Mouse (Mus musculus) kidney, postnatal 10 days (tissue): ENCODE results near the gene Wbp2.
"Not testable (repeated sequence)": the region's sequence is repeated elsewhere in the genome, so short reads cannot be mapped to it uniquely, and the experiment has no call there.

Experiments
- DNase-seq: peaks from one replicate; pipeline ENCODE4 v3.0.0; 2021; ENCODE audit warnings: mixed read lengths

Wbp2 gene

DNA sequence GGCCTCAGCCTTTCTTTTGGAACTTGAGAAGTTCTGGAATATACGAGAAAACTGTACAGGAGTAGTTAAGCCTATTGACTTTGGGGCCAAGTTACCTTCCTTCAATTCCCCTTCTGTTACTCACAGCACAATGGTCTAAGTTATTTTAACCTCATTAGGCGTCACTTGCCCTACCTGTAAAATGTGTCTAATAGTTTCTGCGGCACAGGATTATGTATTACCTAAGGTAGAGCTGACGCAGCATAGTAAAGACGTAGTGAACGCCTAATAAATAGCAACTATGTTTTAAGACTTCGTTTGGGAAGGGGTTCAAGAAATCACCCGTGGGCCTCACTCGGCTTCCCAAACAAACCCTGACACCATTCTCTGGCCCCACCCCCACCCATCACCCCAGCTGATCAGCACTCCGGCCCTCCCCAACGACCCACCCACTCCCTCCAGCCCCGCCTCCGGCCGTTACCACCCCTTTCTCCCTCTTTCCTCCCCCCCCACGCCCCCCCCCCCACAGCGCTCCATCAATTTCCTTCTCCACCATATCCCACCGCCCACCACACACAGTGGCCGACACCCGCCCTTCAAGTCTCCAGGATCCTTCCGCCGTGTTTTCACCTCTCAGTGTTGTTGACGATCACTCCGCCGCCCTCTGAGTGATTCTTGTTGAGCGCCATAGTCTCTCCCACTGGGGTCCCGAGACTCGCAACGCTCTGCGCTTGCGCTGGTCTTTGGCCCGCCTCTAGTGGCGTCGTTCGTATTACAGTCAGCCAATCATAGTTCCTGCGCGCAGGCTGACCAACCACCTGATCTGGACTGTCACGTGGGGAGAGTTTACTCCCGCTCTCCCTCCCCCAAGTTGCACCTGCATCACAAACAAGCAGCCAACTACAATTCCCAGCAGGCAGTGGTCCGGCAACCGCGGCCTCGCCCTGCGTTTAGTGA lies at the start of gene Wbp2:
TSS of gene Wbp2 (minus strand) at position 738 of the 936 bp plus-strand sequence.
- peak; percentile 98 for DNase-seq

DNA sequence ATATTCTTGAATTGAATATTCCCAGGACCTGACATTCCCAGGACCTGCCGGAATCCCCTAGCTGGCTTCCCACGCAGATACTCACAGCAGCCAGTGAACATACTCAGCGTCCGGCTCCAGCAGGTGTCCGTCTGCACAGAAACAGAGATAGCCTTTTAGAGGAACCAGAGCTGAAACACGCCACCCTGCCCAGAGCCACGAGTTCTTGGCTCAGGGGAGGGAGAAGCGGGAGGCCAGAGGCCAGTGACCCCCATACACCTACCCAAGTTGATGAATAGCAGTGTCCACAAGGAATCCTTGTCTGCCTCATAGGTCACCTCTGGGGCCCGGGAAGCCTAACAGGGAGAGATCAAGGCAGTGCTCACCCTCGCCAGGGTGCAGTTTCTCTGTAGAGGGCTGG lies 47.4 kb upstream of the Wbp2 start:
- DNase-seq: no peak

DNA sequence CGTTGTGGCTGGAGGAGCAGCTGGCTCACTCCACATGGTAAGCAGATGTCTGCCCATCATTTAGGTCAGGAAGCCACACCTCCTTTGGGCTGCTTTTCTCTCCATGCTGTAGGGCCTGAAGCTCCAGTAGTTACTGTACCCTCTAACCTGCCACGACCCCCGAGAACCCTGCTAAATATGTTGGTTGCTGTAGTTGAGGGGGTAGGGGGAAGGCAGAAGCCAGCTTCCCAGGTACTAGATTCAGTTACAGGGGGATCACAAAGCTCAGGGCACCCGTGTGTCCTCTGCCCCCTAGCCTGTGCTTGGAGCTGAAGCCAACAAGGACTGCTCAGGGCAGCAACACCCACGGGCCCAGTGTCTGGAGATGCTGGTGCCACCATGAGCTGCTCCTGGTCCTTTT lies 46.7 kb upstream of the Wbp2 start:
- DNase-seq: no peak

DNA sequence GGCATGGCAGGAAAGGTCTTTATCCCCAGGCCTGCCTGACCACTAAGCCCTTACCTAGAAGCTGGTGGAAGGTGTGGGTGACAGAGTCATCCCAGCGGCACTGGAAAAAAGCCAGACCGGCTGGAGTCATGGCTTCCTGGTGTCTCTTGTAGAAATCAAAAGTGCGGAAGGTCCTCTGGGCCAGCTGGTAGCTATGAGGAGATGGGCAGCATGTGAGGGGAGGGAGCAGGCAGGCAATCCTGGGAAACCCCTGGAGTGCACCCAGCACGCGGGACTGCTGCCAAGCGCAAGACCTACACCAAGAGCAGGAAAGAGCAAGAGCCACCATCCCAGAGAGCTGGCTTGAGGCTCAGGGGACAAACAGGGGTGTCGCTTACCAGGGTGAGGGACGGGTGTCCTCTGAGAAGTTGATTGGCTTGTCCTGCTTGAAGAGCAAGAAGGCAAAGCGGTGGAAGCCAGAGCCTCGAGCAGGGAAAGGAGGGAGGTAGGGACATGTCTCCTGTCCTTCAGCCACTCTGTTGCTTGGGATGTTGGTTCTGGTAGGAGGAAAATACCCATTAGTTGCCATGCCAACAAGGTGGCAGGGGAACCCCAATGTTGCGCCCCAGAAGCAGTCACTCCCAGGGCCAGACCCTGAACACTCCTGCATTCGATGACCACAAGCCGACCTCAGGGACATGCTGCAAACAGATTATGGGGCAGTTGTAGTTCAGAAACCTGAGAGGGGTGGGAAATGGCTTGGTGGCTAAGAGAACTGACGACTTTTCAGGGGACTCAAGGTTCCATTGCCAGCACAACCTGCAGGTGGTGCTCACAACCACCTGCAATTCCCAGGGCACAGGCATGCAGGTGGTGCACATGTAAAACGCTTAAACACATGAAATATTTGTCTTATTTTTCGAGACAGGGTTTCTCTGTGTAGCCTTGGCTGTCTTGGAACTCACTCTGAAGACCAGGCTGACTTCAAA lies 45.9 kb upstream of the Wbp2 start:
- peak; percentile 53 for DNase-seq

DNA sequence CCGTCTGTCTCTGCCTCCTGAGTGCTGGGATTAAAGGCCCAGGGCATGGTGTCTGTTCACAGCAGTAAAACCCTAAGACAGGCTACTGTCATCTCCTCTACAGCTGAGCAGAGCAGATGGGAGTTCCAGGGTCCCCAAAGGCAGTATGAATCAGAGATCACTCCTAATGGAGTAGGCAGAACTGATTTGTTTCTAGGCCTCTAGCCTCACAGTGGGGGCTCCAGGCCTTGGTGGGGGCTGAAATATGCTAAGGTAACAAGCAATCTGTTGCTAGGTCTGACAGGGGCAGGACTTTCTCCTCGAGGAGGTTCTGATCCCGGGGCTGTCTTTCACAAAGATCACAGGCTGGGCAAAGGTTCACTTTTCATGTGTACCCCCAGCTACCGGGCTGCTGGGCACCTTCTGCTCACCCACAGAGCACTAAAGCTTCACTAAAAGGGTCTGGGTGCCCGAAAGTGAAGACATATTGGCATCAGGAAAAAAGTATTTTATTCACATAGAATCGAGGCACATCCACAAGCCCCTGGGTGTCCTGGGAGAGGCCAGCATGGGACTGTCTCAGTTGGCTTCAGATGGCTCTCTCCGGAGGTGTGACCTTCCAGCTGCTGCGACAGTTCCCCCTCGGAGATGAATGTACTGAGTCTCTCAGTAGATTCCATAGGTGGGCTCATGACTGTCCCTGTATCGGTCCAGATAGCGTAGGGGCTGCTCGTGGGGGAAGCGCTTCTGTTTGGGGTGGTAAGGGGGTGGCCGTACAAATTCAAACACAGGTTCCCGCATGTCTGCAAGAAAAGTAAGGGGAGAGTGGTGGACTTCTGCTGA lies 44.8 kb upstream of the Wbp2 start:
- no peak for DNase-seq

DNA sequence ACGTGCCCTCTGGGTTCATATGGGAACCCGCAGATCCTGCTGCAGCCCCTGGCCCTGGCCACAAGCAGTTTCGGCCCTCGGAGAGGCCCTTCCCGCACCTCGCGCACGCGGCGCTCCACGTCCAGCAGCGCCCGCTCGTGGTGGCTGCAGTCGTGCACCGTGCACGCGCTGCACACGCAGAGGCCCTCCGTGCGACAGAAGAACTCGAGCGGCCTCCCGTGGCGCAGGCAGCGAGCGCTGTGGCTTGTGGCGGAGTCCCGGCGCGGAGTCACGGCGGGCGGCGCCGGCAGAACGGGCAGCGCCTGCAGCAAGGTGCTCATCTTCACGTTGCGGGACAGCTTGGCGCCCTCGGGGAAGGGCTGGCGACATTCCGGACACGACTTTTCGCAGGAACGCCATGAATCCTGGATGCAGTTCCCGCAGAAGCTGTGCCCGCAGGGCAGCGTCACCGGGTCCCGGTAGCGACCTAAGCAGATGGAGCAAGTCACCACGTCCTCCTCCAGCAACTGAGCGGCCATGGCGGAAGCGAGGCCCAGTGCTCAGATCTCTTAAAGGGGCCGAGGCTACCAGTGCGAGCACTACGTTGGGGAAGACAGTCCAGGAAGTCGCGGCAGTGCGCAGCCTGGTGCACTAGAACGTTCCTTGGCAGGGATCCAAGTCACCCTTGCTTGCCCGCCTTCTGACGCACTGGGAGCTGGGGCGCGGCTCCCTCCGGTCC lies 43.9 kb upstream of the Wbp2 start, which contains the start of gene Trim65:
TSS of gene Trim65 (minus strand) at position 641 of the 718 bp plus-strand sequence.
- peak; percentile 95 for DNase-seq

DNA sequence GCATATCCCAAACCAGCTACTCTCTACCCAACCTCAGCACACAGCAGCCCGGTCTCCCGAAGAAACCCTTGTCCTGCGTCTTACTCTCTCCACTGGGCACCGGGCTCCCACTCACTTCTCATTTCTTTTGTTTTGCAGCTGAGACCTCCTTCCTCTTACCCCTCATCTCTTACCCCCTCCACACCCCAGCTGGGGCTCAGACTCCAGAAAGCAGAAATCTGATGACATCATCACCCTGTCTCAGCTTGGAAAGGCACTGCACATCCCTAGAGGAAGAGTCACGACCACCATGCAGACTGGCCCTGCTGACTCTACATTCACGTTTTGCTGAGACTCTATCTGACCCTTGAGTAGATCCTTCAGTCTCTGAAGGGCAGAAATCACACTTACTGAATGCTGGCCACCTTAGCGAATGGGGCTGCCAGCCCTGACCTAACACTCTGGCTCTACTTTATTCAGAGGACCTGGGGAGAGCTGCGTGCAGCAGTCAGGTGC lies 43.2 kb upstream of the Wbp2 start:
- peak; percentile 15 for DNase-seq

DNA sequence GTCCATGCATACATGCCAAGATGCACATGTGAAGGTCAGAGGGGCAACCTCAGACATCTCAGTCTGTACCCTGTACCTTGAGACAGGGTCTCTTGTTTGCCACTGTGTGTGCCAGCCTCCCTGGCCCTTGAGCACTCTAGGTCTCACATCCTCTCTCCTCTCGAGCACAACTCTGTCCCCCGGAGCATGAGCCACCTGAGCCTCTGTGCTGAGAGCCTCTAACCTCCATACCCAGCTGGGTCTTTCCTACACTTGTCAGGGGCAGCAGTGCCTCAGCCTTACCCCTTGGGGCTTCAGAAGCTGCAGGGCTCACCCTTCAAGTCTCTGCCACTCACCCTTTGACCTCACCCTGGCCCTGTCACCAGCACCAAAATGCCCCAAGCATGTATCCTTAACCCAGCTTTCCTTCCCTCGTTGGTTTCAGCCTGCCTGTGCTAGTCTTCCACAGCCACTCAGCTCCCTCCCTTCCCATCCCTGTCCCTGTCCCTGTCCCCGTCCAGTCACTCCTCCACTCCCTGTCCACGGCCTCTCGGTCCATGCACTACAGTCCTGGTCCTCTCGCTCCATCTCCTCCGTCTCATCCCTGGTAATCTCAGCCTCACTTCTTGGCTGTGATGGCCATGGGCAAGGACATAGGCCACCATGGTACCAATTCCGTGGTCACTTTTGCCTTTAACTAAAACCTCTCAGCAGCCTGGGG lies 42.4 kb upstream of the Wbp2 start:
- DNase-seq: no peak

DNA sequence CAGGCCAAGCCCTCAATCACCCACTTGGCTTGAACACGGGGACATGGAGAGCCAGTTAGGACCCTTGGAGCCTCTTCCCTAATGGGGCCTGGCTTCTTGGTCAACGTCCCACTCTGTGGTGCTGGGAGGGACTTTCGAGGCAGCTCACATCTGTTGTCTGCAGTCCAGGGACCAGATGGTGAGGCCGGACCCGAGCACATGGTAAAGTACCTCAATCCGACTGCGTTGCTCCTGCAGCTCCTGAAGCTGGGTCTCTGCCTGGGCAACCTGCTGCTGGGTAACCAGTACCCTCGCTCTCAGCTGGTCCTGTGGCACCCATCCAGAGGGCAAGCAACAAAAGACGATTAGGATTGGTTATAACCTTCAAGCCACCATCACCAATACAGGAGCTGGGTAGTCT lies 41.2 kb upstream of the Wbp2 start:
- DNase-seq: peak; percentile 30

DNA sequence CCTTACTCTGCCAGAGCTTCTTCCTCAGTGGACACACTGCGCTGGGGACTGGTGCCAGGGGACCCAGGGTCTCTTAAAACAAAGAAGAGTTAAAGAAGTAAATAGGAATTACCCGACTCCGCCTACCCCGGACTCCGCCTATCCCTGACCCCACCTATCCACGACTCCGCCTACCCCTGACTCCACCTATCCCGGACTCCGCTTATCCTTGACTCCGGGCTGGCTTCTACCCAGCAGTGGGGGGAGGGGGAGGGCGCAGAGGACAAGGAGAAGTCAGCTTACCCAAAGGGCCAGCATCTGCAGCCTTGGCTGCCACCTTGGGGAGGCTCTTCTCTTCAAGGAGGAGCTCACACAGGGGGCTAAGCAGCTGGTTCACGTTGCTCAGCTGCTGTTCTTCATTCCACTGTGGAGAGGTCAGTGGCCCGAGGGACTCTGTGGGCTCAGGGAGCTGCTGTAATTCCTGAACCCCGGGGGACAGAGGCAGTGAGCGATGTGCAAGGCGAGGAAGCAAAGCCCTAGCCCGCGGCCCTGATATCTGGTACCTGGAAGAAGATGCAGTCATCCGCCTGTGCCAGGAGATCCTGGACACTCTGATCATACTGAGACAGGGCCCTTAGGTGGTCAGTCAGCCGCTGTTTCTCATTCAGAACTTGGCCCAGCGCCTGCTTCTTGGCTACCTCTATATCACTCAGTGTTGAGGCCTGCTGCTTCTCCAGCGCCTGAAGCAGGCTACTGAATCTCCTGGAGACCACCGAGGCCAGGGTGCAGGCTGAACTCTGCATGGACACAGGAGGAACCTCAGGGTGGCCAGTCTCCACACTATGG lies 40.6 kb upstream of the Wbp2 start, which contains the start of gene Trim47:
TSS of gene Trim47 (minus strand) at position 55 of the 825 bp plus-strand sequence.
- peak; percentile 94 for DNase-seq

DNA sequence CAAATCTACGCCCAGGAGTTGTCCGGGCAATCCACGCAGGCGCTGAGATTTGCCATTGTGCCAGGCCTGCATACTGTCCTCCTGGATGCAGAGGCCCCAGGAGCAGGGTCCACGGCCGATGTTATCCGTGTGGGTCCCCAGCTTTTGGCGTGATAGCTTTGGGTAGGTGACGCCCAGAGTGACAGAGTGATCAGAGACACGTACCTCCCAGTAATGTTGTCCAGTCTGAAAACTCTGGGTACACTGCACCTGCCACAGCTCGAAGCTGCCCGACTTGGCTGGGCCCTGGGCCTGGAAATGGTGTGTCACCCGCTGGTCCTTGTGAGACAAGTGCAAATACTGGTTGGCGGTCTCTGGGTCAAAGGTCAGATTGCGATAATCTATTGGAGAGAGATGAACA lies 39.5 kb upstream of the Wbp2 start:
- DNase-seq: peak; percentile 20

DNA sequence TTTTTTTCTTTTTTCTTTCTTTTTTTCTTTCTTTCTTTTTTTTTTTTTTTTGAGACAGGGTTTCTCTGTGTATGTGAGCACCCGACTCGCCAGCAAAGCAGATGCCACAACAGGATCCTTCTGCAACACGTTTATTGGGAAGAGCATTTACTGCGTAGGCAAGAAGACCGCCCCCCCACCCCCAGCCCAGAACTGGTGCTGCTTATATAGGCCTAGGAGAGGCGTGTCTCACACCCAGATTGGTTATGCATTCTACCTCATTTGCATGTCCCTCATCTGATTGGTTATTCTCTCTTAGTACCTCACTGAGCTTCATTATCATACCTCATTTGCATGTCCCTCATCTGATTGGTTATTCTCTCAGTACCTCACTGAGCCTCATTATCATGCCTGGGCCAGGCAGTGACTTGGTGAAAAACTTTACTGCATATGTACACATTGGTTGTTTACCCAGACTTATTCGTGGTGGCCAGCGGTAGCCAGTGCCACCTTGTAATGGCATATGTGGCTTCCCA lies 35.0 kb upstream of the Wbp2 start:
- not testable (repeated sequence) for DNase-seq

DNA sequence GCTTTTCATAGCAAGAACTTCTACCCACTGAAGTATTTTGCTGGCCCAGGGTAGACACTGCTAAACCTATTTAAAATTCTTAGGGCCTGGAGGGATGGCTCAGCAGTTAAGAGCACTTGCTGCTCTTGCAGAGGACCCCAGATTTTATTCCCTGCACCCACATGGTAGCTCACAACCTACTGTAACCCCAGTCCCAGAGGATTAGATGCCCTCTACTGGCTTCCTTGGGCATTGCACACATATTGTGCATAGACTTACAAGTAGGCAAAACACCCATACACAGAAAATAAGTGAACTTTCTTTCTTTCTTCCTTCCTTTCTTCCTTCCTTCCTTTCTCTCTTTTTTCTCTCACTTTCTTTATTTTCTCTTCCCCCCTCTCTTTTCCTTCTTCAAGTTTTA lies 31.0 kb upstream of the Wbp2 start:
- DNase-seq: peak; percentile 56

DNA sequence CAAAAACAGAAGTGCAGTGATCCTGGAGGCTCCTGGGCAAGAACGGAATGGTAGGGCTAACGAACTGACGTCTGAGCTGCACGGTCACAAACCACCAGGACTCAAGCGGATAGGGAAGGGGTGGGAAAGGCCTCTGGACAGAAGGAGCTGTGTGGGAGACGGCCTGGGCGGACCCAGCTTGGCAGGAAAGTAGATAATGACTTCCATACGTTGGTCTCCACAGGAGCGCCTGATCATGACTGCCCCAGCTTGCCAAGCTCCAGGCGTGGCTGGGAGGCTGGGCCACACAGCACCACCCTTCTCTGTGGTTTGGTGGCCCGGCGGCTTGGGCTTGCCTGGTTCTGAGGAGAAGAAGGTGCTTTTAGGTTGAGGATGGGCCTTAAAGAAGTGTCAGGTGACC lies 30.4 kb upstream of the Wbp2 start:
- DNase-seq: no peak

DNA sequence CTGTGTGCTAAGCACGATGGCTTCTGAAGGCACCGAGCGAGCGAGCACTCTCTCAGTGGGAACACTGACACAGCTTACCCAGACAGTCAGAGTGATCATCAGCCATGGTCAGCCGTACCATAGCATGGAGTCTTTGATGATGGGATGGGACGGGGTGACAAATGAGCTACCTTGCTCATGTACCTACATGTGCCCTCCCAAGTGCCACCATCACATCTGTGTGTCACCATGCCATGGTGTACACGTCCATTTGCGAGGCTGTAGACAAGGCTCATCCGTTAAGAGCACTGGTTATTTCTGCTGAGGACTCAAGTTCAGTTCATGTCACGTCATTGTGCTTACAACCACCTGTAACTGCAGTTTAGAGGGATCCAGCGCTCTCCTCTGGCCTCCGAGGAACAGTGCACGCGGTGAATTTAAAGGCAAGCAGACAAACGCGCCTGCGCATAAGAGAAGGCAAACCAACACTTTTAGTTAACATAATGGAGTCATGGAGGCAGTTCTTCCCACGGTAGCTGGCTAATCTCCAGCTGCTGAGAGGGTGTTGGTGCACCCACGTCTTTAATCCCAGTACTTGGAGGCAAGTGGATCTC lies 24.9 kb upstream of the Wbp2 start:
- DNase-seq: no peak

DNA sequence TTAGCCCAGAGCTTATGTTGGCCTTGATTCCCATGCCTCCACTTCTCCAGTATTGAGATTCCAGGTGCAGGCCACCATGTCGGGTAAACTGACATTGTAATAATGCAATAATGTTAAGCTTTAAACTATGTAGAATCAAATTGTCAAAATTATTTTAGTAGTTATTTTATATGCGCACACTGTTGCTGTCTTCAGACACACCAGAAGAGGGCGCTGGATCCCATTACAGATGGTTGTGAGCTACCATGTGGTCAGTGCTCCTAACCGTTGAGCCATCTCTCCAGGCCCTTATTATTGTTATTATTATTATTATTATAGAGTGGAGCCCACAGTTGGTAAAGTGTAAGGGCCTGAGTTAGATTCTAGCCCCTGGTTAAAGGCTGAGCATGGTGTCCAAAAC lies 24.3 kb upstream of the Wbp2 start:
- DNase-seq: no peak

DNA sequence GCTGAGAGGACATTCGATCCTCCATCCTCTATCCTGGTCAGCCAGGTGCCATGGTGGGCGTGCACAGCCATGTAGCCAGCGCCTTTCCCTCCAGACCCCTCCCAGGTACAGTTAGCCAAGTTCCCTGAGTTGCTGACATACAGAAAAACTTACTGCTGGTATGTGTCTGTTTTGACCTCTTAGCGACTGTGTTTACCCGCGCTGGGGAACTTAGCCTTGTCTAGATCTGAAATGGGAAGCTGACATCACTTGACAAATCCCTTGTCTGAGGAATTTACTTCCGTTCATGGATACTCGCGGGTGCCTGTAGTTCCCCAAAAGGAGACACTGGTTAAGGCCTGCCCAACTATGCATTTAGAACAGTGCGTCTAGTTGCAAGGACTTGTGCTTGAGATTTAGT lies 23.7 kb upstream of the Wbp2 start:
- DNase-seq: no peak

DNA sequence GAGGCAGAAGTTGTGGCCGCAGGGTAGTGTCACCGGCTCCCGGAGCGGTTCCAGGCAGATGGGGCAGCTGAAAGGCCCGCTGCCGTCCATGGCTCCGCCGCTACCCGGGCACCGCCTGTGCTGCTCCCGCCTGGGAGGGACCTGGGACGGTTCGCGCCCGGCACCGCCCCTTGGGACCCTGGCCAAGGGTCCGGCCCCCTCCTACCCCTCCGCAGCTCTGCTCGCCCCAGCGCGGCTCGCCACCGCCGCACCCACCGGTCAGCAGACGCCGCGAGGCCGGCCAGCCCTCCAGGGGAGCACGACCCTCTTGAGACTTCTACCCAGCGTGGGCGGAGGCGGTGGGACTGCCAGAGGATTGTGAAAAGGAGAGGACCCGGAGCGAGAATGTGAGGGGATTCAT lies 23.3 kb upstream of the Wbp2 start:
- peak; percentile 90 for DNase-seq

DNA sequence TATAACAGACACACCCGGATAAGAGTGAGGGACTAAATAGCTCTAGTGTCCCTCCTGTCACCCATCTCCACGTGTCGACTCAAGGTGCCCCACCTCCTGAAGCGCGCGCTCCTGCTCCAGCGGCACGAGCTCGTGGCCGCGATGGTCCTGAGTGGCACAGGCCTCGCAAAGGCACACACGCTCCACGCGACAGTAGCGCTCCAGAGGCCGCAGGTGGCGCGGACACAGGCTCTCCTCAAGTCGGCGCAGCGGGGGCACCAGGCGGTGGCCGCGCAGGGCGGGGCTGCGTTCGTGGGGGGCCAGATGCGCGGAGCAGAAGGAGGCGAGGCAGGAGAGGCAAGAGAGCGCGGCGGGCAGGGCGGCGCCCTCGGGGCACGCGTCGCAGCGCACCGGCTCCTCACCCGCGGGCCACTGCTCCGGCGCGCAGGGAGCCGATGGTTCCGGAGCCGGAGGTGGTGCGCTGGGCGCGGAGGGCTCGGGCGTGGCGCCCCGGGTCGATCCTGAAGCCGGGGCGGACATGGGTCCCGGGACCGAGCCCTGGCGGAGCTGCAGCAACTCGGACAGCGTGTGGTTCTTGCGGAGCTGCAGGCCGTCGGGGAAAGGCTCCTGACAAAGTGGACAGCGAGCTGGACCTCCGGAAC lies 22.8 kb upstream of the Wbp2 start:
- DNase-seq: peak; percentile 66
